Mouse (Mus musculus) C2C12 (cell line): ENCODE measurements around the gene Mbnl2.

Experiments used
- CTCF ChIP-seq: IDR thresholded peaks from one replicate; pipeline ENCODE4 v1.5.1; 2011; ENCODE audit not compliant: control insufficient read depth, insufficient read depth, insufficient read length
- FOSL1 ChIP-seq: IDR thresholded peaks from one replicate; pipeline ENCODE4 v1.8.0; 2011; ENCODE audit warnings: mild to moderate bottlenecking, low read length; ENCODE audit not compliant: poor library complexity, insufficient read depth, severe bottlenecking

- TF ChIP-seq CTCF (no peak), FOSL1 (no peak)
Observed at GRCm38 (mm10) chr14:120395501-120395900, 120.0 kb downstream of the Mbnl2 start.
